17 mouse cellular contexts compared by ENCODE assay signal in the genomic region with DNA sequence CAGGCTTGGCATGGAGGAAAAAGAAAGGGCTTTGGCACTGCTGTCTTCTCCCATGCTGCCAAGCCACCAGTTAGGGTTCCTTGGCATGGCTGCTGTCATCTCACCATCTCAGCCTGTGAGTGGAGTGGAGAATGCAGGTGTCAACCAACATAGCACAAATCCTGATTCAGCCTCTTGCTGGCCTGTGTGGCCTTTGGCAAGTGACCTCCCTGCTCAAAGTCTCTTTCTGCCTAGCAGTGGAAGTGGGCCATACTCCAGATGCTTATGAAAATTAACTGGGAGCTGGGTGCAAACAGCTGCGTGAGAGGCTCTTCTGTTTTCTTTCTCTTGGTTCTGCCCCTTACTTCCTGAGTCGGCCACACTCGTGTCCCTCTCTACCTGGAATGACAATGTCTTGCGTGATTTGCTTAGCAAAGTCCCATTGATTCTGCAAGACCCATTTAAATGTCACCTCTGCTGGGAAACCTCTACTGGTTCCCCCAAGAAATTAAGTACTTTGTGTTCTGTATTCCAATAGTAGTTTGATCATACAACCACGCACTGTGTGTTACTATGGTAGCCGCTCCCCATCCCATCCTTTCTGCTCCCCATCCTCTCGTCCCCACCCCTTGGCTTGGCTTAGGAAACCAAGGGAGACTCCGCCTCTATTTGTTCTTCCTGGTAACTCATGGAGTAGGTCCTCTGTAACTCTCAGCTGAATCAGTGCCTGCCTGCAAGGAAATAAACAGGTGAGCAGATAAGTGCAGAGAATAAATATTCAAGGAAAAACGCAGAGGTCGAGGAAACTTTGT.
DNase-seq lines count a peak whose midpoint lies in the region; ATAC-seq and TF ChIP-seq lines count a peak whose summit lies in the region.
"Had no signal": no experiment of that assay in that cellular context is flagged by ENCODE, and none has a peak within 500 bp of the region (broad histone marks: within the 10 kb centered on the region; RNA-seq: fewer than 3 reads in every experiment).

No protein-coding gene starts in this region.

- peak; percentile 64 for DNase-seq in kidney, adult 9 months
- DNase-seq in kidney, postnatal 4 days: no peak
- DNase-seq in liver, adult 2 months (ENCODE audit: extremely low read depth, low read depth, low spot score): peak; percentile 82
- peak; percentile 44 to 51 for DNase-seq in layer of hippocampus, adult 8-10 months (ENCODE audit: low spot score in 2 of 2)
- DNase-seq in cerebellum, postnatal 36 days: no peak
- DNase-seq: cerebellum, adult 8-10 months; gastrocnemius, postnatal 10 days had no signal

- no peak for TF ChIP-seq CTCF in liver, adult 2 months (IDR thresholded peaks at IDR 0.05; ENCODE audit: low read depth, low read length)
- no peak for TF ChIP-seq CTCF in olfactory bulb, adult 2 months (IDR thresholded peaks at IDR 0.05; ENCODE audit: insufficient read depth, low read depth, low read length)

- 62% methylated on average over 10 of the region's 10 CpGs for WGBS in liver, adult 2 months
- 67% methylated on average over 10 of the region's 10 CpGs for WGBS in liver, embryonic 12.5 days (ENCODE audit: insufficient replicate concordance)
- 55% methylated on average over 10 of the region's 10 CpGs for whole genome bisulfite sequencing in olfactory bulb, adult 2 months

- H3K9ac ChIP-seq in liver, adult 2 months (ENCODE audit: low read depth, low read length): no peak overlapping the region
- no peak overlapping the region for H3K9ac ChIP-seq in liver, embryonic 12.5 days
- H3K9ac ChIP-seq: forebrain, embryonic 12.5 days; heart, embryonic 15.5 days; kidney, embryonic 15.5 days; liver, embryonic 14.5 days had no signal

- H3K27me3 ChIP-seq in liver, adult 2 months (ENCODE audit: control insufficient read depth, insufficient read depth, low read length): no peaks in the 10 kb centered on the region
- H3K27me3 ChIP-seq in liver, embryonic 12.5 days (replicated peaks): peaks cover 39% of the 10 kb centered on the region
- H3K27me3 ChIP-seq: forebrain, embryonic 12.5 days; heart, embryonic 15.5 days; kidney, embryonic 15.5 days had no signal

- peaks cover 3% of the 10 kb centered on the region; the same call in 1 of the 2 replicates for H3K4me1 ChIP-seq in liver, adult 2 months (ENCODE audit: control insufficient read depth, insufficient read depth, low read length)
- peaks cover 20% of the 10 kb centered on the region for H3K4me1 ChIP-seq in liver, embryonic 12.5 days
- H3K4me1 ChIP-seq in olfactory bulb, adult 2 months (ENCODE audit: control insufficient read depth, insufficient read depth, low read length): peaks cover 47% of the 10 kb centered on the region
- H3K4me1 ChIP-seq: kidney, embryonic 15.5 days had no signal

- H3K36me3 ChIP-seq in liver, adult 2 months (ENCODE audit: control insufficient read depth, insufficient read depth, low read length): no peaks in the 10 kb centered on the region
- H3K36me3 ChIP-seq in liver, embryonic 12.5 days: no peaks in the 10 kb centered on the region
- H3K36me3 ChIP-seq: forebrain, embryonic 12.5 days; heart, embryonic 15.5 days; kidney, embryonic 15.5 days; limb, embryonic 10.5 days had no signal

- H3K27ac ChIP-seq in liver, adult 2 months (replicated peaks; ENCODE audit: insufficient read depth, low read depth, low read length): no peak overlapping the region
- no peak overlapping the region for H3K27ac ChIP-seq in liver, embryonic 12.5 days
- peak overlapping the region; percentile 55; the same call in 1 of the 2 replicates for H3K27ac ChIP-seq in olfactory bulb, adult 2 months (ENCODE audit: insufficient read depth, low read depth, low read length)
- H3K27ac ChIP-seq: forebrain, embryonic 12.5 days; heart, embryonic 15.5 days; kidney, embryonic 15.5 days; limb, embryonic 10.5 days; liver, embryonic 14.5 days; macrophage had no signal

- no peak for ATAC-seq in liver, embryonic 12.5 days
- ATAC-seq: hindbrain, embryonic 16.5 days had no signal

- H3K79me2 ChIP-seq in liver, adult 2 months (ENCODE audit: control insufficient read depth, insufficient read depth, low read length): no peaks in the 10 kb centered on the region

- H3K4me2 ChIP-seq in liver, embryonic 12.5 days: no peak overlapping the region
- H3K4me2 ChIP-seq: forebrain, embryonic 12.5 days; heart, embryonic 15.5 days; kidney, embryonic 15.5 days; midbrain, embryonic 11.5 days had no signal

- H3K4me3 ChIP-seq in liver, adult 2 months (ENCODE audit: insufficient read depth, low read depth, low read length): no peak overlapping the region
- H3K4me3 ChIP-seq in liver, embryonic 12.5 days: no peak overlapping the region
- no peak overlapping the region for H3K4me3 ChIP-seq in olfactory bulb, adult 2 months (ENCODE audit: insufficient read depth, low read depth, low read length)
- H3K4me3 ChIP-seq: forebrain, embryonic 12.5 days; heart, embryonic 15.5 days; kidney, embryonic 15.5 days; limb, embryonic 10.5 days had no signal

- TF ChIP-seq POLR2A in liver, adult 2 months (IDR thresholded peaks at IDR 0.05; ENCODE audit: extremely low read depth, insufficient read depth, low read length): no peak
- no peak for TF ChIP-seq POLR2A in olfactory bulb, adult 2 months (IDR thresholded peaks at IDR 0.05; ENCODE audit: insufficient read depth, low read depth, low read length)

- no peaks in the 10 kb centered on the region for H3K9me3 ChIP-seq in liver, embryonic 12.5 days (replicated peaks)
- H3K9me3 ChIP-seq: forebrain, embryonic 12.5 days; heart, embryonic 15.5 days; kidney, embryonic 15.5 days; limb, embryonic 10.5 days had no signal

Comparison
In these comparisons a context has a peak if more than half of its experiments do, and no peak if none do; other contexts are left out.
1. DNase-seq: peak in kidney, adult 9 months (single experiment), liver, adult 2 months (single experiment) and layer of hippocampus, adult 8-10 months (2 of 2); none in kidney, postnatal 4 days (0 of 2) and cerebellum, postnatal 36 days (0 of 2).